Mouse (Mus musculus): ENCODE measurements at regions not wholly inside any gene's neighbourhood (a gene's known extent, or its start where the extent isn't known, plus 50 kb on each side); places are given as distances from the start of the nearest gene placed in this dataset.
A peak's percentile ranks its signal among the peaks of the same experiment; 100 is the strongest.

DNA sequence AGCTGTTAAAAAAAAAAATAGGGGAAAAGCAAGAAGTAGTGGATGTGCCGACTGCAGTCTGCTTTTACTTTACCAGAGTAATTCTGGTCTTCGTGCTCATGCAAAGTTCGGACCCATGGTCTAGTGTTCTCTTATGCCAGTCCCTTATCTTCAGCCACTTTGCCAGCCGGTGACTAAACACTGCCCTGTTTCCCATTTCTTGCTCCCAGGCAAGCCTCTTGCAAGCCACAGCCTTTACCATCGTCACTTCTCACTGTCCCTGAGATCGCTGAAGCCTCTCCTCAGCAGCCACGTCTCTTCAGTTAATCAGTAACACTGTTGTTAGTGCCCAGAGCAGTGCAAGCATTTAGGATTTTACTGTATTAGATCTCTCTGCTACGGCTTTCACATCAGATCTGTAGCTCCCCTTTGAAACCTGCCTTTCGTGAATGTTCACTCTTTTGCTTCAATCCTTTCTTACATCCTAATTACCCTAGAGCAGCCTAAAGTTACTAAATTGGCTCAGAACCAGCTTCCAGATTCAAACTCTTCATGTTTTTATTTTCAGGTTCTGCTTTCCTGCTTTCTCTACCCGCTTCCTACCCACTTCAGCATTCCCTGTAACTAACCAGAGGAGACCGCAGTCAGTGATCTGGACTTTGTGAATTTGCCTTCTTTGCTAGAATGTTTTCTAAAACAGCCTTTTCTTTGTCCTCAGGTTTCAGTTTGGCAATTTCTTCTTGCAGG lies 184.5 kb upstream of the Emcn start:
- no peak for TF ChIP-seq CTCF (IDR thresholded peaks at IDR 0.05; ENCODE audit: borderline replicate concordance, extremely low read depth, insufficient read depth, insufficient read length)
- TF ChIP-seq POLR2A (IDR thresholded peaks at IDR 0.05; ENCODE audit: borderline replicate concordance, extremely low read depth, insufficient read depth, insufficient read length, poor library complexity, severe bottlenecking): no peak
- DNase-seq (ENCODE audit: low read depth): peak; percentile 39

DNA sequence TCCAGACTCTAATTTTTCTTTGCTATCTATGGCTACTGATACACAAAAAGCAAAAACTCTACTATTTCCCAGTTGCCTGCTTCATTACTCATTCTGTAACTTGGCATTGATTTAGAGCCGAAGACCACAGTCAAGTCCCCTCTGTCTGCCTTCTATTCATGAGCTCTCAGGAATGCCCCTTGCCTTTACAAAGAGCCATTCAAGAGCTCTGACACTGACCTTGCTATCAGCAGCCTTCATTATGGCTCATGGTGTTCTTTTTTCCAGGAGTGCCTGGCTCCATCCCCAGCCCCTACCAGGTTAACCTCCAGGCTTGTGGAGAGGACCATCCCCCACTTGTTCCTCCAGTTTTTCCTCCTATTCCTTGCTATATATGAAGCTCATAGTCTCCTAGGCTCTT lies 151.8 kb upstream of the Emcn start:
- TF ChIP-seq POLR2A (IDR thresholded peaks at IDR 0.05; ENCODE audit: borderline replicate concordance, extremely low read depth, insufficient read depth, insufficient read length, poor library complexity, severe bottlenecking) (no peak), CTCF (IDR thresholded peaks at IDR 0.05; ENCODE audit: borderline replicate concordance, extremely low read depth, insufficient read depth, insufficient read length) (no peak)
- DNase-seq (ENCODE audit: low read depth): peak; percentile 13

GRCm38 (mm10) chr3:137190489-137190888 lies 150.4 kb upstream of the Emcn start:
- no peak for TF ChIP-seq CTCF (IDR thresholded peaks at IDR 0.05; ENCODE audit: borderline replicate concordance, extremely low read depth, insufficient read depth, insufficient read length)
- no peak for TF ChIP-seq POLR2A (IDR thresholded peaks at IDR 0.05; ENCODE audit: borderline replicate concordance, extremely low read depth, insufficient read depth, insufficient read length, poor library complexity, severe bottlenecking)
- DNase-seq (ENCODE audit: low read depth): no peak

- no peak for DNase-seq (ENCODE audit: low read depth)
- TF ChIP-seq CTCF (IDR thresholded peaks at IDR 0.05; ENCODE audit: borderline replicate concordance, extremely low read depth, insufficient read depth, insufficient read length) (no peak), POLR2A (IDR thresholded peaks at IDR 0.05; ENCODE audit: borderline replicate concordance, extremely low read depth, insufficient read depth, insufficient read length, poor library complexity, severe bottlenecking) (no peak)
Observed at GRCm38 (mm10) chr3:137191009-137191408, 149.9 kb upstream of the Emcn start.

DNA sequence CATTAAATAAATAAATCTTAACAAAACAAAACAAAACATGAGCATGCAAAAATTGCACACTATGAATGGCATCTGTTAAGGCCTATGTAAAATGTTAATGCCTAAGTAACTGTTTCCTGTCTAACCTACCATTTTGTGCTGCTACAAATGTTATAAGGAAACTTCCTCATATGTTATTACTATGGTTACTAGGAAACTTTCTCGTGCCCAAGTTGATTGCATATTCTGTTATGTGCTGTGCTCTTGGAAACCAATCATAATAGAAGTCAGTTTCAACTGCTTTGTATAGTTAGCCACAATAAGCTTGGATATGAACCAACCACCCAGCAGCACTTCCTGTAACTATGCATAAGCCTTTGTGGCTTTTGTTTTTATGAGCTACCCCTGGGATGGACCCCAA lies 147.0 kb upstream of the Emcn start:
- no peak for TF ChIP-seq CTCF (IDR thresholded peaks at IDR 0.05; ENCODE audit: borderline replicate concordance, extremely low read depth, insufficient read depth, insufficient read length)
- no peak for TF ChIP-seq POLR2A (IDR thresholded peaks at IDR 0.05; ENCODE audit: borderline replicate concordance, extremely low read depth, insufficient read depth, insufficient read length, poor library complexity, severe bottlenecking)
- DNase-seq (ENCODE audit: low read depth): no peak

- peak; percentile 27 for DNase-seq (ENCODE audit: low read depth)
- TF ChIP-seq POLR2A (IDR thresholded peaks at IDR 0.05; ENCODE audit: borderline replicate concordance, extremely low read depth, insufficient read depth, insufficient read length, poor library complexity, severe bottlenecking) (no peak), CTCF (IDR thresholded peaks at IDR 0.05; ENCODE audit: borderline replicate concordance, extremely low read depth, insufficient read depth, insufficient read length) (no peak)
Observed at GRCm38 (mm10) chr3:137211667-137212066, 129.2 kb upstream of the Emcn start.

GRCm38 (mm10) chr3:137216036-137216435 lies 124.8 kb upstream of the Emcn start:
- TF ChIP-seq CTCF (IDR thresholded peaks at IDR 0.05; ENCODE audit: borderline replicate concordance, extremely low read depth, insufficient read depth, insufficient read length): no peak
- no peak for DNase-seq (ENCODE audit: low read depth)

- TF ChIP-seq CTCF (IDR thresholded peaks at IDR 0.05; ENCODE audit: borderline replicate concordance, extremely low read depth, insufficient read depth, insufficient read length): no peak
- no peak for TF ChIP-seq POLR2A (IDR thresholded peaks at IDR 0.05; ENCODE audit: borderline replicate concordance, extremely low read depth, insufficient read depth, insufficient read length, poor library complexity, severe bottlenecking)
- no peak for DNase-seq (ENCODE audit: low read depth)
Observed at GRCm38 (mm10) chr3:137217245-137217644, 123.6 kb upstream of the Emcn start.

GRCm38 (mm10) chr3:137217926-137218325 lies 122.9 kb upstream of the Emcn start:
- TF ChIP-seq POLR2A (IDR thresholded peaks at IDR 0.05; ENCODE audit: borderline replicate concordance, extremely low read depth, insufficient read depth, insufficient read length, poor library complexity, severe bottlenecking) (no peak), CTCF (IDR thresholded peaks at IDR 0.05; ENCODE audit: borderline replicate concordance, extremely low read depth, insufficient read depth, insufficient read length) (no peak)
- peak; percentile 7 for DNase-seq (ENCODE audit: low read depth)

- no peak for TF ChIP-seq CTCF (IDR thresholded peaks at IDR 0.05; ENCODE audit: borderline replicate concordance, extremely low read depth, insufficient read depth, insufficient read length)
- no peak for TF ChIP-seq POLR2A (IDR thresholded peaks at IDR 0.05; ENCODE audit: borderline replicate concordance, extremely low read depth, insufficient read depth, insufficient read length, poor library complexity, severe bottlenecking)
- no peak for DNase-seq (ENCODE audit: low read depth)
Observed at GRCm38 (mm10) chr3:137226151-137226550, 114.7 kb upstream of the Emcn start.

GRCm38 (mm10) chr3:137227122-137227838 lies 113.6 kb upstream of the Emcn start:
- TF ChIP-seq CTCF (IDR thresholded peaks at IDR 0.05; ENCODE audit: borderline replicate concordance, extremely low read depth, insufficient read depth, insufficient read length) (no peak), POLR2A (IDR thresholded peaks at IDR 0.05; ENCODE audit: borderline replicate concordance, extremely low read depth, insufficient read depth, insufficient read length, poor library complexity, severe bottlenecking) (no peak)
- no peak for DNase-seq (ENCODE audit: low read depth)

DNA sequence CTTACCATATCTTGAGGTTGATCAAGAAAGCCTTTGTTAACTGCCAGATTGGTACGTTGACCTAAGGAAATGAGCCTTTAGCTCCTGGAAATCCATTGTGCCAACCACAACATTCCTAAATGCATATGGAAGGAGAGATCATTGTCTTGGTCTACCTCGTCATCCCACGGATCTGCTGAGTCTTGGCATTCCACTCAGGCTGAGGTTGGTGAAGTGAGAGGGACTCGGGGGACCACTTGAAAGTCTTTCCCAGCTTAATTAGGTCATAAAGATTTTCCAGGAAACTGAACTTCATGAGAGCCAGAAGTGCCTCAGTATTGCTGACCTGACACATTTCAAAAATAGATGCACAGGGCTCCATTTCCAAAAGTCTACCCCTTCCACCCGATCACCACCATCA lies 112.5 kb upstream of the Emcn start:
- TF ChIP-seq CTCF (IDR thresholded peaks at IDR 0.05; ENCODE audit: borderline replicate concordance, extremely low read depth, insufficient read depth, insufficient read length): no peak
- no peak for TF ChIP-seq POLR2A (IDR thresholded peaks at IDR 0.05; ENCODE audit: borderline replicate concordance, extremely low read depth, insufficient read depth, insufficient read length, poor library complexity, severe bottlenecking)
- DNase-seq (ENCODE audit: low read depth): no peak

Measured in brain, embryonic 14.5 days (tissue).